Mouse (Mus musculus) stomach, embryonic 14.5 days (tissue): ENCODE results near the gene Tldc2. TPM values are rescaled to one million over a fixed set of nuclear protein-coding genes. Genes with fewer than 3 reads are reported as not detected.

Experiments
- ATAC-seq: fragments of 200-750 bp; cut with Nextera tagmentation; 2 replicates; pipeline ENCODE4 v1.8.0; 2017; ENCODE audit warnings: low read depth, moderate TSS enrichment; ENCODE audit not compliant: insufficient number of reproducible peaks, insufficient read depth, low FRiP score
- H3K27ac ChIP-seq: fragments of 300-500 bp; sonication (generic); 2 replicates; pipeline ENCODE4 v1.5.1; 2014; ENCODE audit warnings: mild to moderate bottlenecking, low read length, moderate library complexity, mixed read lengths
- H3K27me3 ChIP-seq: fragments of 300-500 bp; sonication (generic); 2 replicates; pipeline ENCODE4 v1.6.1; 2014; ENCODE audit warnings: low read length, control low read depth, mixed read lengths; ENCODE audit not compliant: control insufficient read depth, insufficient read depth
- H3K36me3 ChIP-seq: fragments of 300-500 bp; sonication (generic); 2 replicates; pipeline ENCODE4 v1.6.1; 2014; ENCODE audit warnings: mild to moderate bottlenecking, control low read depth, low read length, moderate library complexity, mixed read lengths; ENCODE audit not compliant: control insufficient read depth, insufficient read depth
- H3K4me1 ChIP-seq: fragments of 300-500 bp; sonication (generic); 2 replicates; pipeline ENCODE4 v1.6.1; 2014; ENCODE audit warnings: low read length, control low read depth, mixed read lengths; ENCODE audit not compliant: control insufficient read depth, insufficient read depth
- H3K4me2 ChIP-seq: fragments of 300-500 bp; sonication (generic); replicated peaks from 2 replicates; pipeline ENCODE4 v1.6.1; 2014; ENCODE audit warnings: low read depth, low read length, control low read depth
- H3K4me3 ChIP-seq: fragments of 300-500 bp; sonication (generic); 2 replicates; pipeline ENCODE4 v1.5.1; 2014; ENCODE audit warnings: low read depth, low read length, control low read depth
- H3K9ac ChIP-seq: fragments of 300-500 bp; sonication (generic); replicated peaks from 2 replicates; pipeline ENCODE4 v1.6.1; 2014; ENCODE audit warnings: low read depth, mild to moderate bottlenecking, control low read depth, low read length, moderate library complexity, mixed read lengths
- H3K9me3 ChIP-seq: fragments of 300-500 bp; sonication (generic); 2 replicates; pipeline ENCODE4 v1.6.1; 2016; ENCODE audit warnings: low read depth, low read length, control low read depth; ENCODE audit not compliant: control insufficient read depth
- WGBS: fragments of 180-500 bp; shearing (Covaris S2); extraction: QIAGEN DNeasy Blood & Tissue Kit; methylation state at CpG from one replicate; pipeline ENCODE4 v1.1.7; 2014; 5-methylcytosine and 5-hydroxymethylcytosine counted together
- polyA plus RNA-seq: library from polyadenylated mRNA; unstranded; fragments of >200 nt; fragmentation: Nextera tagmentation; extraction: Ambion mirVana; gene quantifications from 2 replicates; pipeline ENCODE4 v1.2.1, GENCODE M21; 2014

Tldc2 gene
- polyA plus RNA-seq, 1 experiment from 2014 or later, result not detected

DNA sequence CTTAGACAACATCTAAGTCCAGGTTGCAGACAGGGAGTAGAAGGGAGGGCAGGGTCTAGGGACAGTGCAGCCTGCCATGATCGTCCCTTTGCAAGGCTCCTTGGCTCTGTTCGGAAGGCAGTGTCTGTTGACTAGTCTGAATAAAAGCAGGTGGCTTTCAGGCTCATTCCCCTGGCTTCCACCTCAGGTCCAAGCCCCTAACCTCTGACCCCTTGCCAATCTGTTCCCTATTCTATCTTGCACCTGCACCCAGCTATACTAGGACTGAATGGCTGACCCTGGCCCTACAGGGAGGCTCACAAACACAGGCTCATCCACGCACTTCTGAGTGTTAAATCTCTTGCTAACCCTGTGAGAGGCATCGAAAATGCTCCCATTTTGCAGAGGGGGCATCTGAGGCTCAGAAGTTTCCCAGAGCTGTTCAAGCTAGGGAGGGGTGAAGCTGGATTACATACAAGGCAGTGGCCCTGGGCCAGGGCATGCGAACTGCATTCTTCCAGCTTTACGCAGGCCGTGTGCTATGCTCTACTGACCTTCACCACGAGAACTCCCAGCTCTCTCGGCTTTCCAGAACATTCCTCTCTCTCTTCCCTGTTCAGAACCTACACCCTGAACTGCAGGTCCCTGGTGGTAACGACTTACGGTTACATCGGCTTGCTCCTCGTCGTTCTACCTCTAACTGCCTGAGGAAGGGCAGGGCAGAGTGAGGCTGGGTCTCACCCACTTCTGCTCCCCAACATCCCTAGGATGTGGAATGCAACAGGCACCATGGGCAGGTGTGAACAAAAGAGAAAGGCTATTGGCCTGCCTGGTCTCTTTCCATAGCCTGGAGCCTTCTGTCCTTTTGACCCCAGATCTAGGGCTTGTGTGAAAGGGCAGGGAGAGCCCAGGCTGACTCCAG lies 21.6 kb upstream of the Tldc2 start:
- Histone ChIP-seq H3K9me3 (no peaks in the 10 kb centered on the region), H3K36me3 (no peaks in the 10 kb centered on the region), H3K27ac (0 out of 2 replicates have a peak overlapping the region, but pooled peaks have one; percentile 27), H3K4me2 (no peak overlapping the region), H3K4me1 (peaks cover 42% of the 10 kb centered on the region), H3K9ac (0 out of 2 replicates have a peak overlapping the region, but pooled peaks have one; percentile 6), H3K27me3 (no peaks in the 10 kb centered on the region), H3K4me3 (no peak overlapping the region)
- WGBS, result 75% methylated on average over 14 of the region's 14 CpGs
- no peak for ATAC-seq

DNA sequence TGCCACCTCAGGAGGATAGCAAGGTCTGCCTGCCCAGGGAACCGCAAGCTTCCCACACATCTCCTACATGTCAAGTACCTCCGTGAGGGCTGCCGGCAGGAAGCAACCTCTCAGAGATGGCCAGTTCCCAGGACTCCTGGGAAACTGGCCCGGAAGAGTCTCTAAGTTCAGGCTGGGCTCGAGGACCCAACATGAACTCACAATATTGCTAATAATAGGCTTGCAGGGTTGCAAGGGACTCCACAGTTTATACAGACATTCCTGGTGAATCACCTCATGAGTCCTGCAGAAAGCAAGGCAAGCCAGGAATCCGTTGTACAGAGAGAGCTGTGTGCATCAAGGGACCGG lies 21.0 kb upstream of the Tldc2 start:
- H3K9ac ChIP-seq, result 0 out of 2 replicates have a peak overlapping the region, but pooled peaks have one; percentile 6

DNA sequence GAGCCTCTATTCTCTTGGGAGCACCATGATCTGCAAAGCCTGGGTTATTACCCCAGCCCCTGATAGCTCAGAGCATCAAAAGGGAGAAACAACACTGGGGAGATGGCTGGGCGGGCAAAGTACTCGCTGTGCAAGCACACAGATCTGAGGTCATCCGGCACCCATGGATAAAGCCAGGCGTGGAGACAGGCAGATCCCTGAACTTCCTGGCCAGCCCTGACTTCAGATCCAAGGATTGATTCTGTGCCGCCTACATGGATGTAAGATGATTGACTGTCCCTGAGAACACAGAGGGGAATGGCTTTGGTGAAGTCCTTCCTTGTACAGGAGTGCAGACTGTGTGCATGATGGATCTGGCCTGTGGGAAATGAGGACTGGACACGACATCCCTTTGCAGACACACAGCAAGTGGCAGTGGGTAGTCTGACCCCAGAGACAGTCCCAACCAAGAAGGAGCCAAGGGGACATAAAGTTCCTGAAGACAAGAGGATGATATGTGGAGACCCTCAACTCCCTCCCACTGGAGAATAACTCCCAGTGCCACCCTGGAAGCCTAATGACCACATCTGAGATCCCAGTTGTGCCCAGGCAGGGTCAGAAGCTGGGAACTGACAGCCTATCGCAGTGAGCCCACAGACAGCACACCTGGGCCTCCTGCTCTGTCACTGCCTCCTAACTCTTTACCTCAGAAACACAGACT lies 20.0 kb upstream of the Tldc2 start:
- no peak overlapping the region for H3K4me2 ChIP-seq
- H3K9ac ChIP-seq, result no peak overlapping the region
- H3K27ac ChIP-seq, result no peak overlapping the region
- H3K4me1 ChIP-seq, result peaks cover 58% of the 10 kb centered on the region
- 82% methylated on average over 7 of the region's 7 CpGs for WGBS
- no peaks in the 10 kb centered on the region for H3K27me3 ChIP-seq
- no peak overlapping the region for H3K4me3 ChIP-seq
- no peaks in the 10 kb centered on the region for H3K9me3 ChIP-seq
- H3K36me3 ChIP-seq, result no peaks in the 10 kb centered on the region
- ATAC-seq, result no peak

More for the DNA sequence above, 21.0 kb upstream of the Tldc2 start:
- Histone ChIP-seq H3K36me3 (no peaks in the 10 kb centered on the region), H3K9me3 (no peaks in the 10 kb centered on the region), H3K27ac (0 out of 2 replicates have a peak overlapping the region, but pooled peaks have one; percentile 27), H3K4me3 (no peak overlapping the region), H3K4me1 (peaks cover 48% of the 10 kb centered on the region), H3K27me3 (no peaks in the 10 kb centered on the region), H3K4me2 (no peak overlapping the region)
- ATAC-seq, result no peak
- 54% methylated on average over 7 of the region's 7 CpGs for WGBS

DNA sequence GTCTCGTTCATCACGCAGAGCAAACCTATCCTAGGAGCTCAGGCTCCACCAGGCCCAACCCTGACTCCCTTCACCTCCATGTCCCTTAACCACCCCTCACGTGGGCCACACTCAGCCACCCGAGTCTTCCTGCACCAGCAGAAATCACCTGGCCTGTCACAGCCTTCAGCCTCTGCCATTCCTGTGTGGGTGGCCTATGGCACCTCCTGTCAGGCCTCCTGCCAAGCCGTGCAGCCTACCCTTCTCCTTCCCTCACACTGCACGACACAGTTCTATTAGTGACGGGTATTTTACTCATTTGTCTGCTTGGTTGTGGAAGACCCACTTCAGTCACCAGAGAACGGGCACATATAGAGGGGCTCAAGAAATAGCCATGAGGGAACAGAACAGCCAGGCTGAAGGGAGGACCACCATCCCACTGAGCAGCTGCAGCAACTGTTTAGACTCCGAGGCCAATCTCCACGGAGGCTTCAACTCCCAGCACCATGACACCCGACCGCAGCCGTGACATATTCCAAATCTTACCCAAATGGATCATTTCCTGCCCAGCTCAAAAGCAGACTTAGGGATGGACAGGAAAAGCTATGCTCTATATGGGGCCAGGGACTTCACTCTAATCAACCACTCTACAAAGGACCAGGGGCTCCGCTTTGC lies 18.0 kb upstream of the Tldc2 start:
- Histone ChIP-seq H3K4me2 (0 out of 2 replicates have a peak overlapping the region, but pooled peaks have one; percentile 16), H3K27ac (peak overlapping the region; percentile 62), H3K9ac (no peak overlapping the region; the same call in 1 of the 2 replicates), H3K4me3 (no peak overlapping the region), H3K4me1 (peaks cover 71% of the 10 kb centered on the region), H3K36me3 (peaks cover 7% of the 10 kb centered on the region; the same call in 1 of the 2 replicates), H3K9me3 (no peaks in the 10 kb centered on the region), H3K27me3 (no peaks in the 10 kb centered on the region)
- no peak for ATAC-seq
- 51% methylated on average over 14 of the region's 14 CpGs for WGBS

DNA sequence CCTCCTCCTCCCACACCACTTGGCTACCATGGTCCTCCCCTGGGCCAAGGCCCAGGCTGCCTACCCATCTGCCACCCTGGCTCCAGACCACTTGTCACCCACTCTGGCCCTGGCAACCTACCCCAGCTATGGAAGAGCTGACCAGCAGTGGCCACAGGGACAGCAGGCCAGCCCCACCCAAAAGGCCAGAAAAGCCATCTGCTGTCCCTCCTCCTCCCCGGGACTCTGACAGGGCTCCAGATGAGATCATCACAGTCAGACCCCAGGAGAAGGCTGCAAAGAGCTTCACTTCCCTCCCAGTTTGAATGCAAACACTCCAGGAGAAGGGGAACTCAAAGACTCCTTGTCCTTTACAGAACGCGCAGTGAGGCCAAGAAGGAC lies 17.5 kb upstream of the Tldc2 start:
- Histone ChIP-seq H3K9me3 (no peaks in the 10 kb centered on the region), H3K4me3 (no peak overlapping the region), H3K4me1 (peaks cover 76% of the 10 kb centered on the region), H3K9ac (no peak overlapping the region), H3K36me3 (peaks cover 7% of the 10 kb centered on the region; the same call in 1 of the 2 replicates), H3K4me2 (0 out of 2 replicates have a peak overlapping the region, but pooled peaks have one; percentile 16), H3K27me3 (no peaks in the 10 kb centered on the region), H3K27ac (peak overlapping the region; percentile 62)
- whole genome bisulfite sequencing, result 40% methylated on average over 3 of the region's 3 CpGs
- no peak for ATAC-seq

DNA sequence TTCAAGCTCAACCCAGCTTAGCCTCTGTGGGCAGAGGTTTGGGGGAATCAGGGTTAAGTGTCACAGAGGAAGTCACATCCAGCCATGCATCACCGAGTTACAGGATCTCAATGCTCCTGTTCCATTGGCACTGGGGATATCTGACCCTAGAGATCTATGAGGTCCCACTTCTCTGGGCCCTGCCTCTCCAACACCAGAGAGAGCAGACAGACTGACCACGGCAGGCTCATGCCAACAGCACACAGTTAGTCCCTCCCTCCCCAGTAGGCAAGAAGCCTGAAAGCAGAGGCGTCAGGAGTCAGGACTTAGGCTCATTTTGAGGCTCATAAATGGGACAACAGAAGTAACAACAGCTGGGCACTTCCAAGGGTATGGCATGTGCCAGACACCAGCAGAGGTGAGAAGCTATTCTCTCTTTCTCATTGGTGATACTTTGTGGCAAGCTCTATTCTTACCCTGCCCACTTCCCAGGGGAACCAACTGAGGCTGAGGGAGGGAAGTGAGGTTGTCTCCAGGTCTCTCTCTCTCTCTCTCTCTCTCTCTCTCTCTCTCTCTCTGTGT lies 17.0 kb upstream of the Tldc2 start:
- WGBS, result 42% methylated on average over 3 of the region's 3 CpGs

DNA sequence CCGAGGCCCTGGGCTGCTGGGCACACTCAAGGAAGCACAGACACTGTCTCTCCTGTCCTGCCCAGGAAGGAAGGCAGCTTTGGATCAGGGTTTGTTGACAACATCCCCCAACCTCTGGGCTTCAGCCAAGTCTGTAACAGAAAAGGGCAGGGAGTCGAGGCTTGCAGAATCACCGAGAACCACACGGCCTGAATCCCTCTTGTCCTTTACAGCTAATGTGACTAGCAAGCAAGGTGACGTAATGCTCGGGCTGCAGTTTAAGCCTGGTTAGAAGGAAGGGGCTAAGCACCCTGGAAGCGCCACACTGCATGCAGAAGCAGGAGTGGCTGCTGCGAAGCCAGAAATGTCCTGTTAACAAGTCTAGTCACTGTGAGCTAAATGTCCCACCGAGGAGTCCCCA lies 16.5 kb upstream of the Tldc2 start:
- peaks cover 7% of the 10 kb centered on the region; the same call in 1 of the 2 replicates for H3K36me3 ChIP-seq
- H3K4me2 ChIP-seq, result peak overlapping the region; percentile 13; the same call in 1 of the 2 replicates
- no peak; the same call in 1 of the 2 replicates for ATAC-seq
- peak overlapping the region; percentile 62 for H3K27ac ChIP-seq
- WGBS, result 32% methylated on average over 9 of the region's 9 CpGs
- H3K4me1 ChIP-seq, result peaks cover 83% of the 10 kb centered on the region
- no peaks in the 10 kb centered on the region for H3K9me3 ChIP-seq
- H3K27me3 ChIP-seq, result no peaks in the 10 kb centered on the region
- H3K4me3 ChIP-seq, result no peak overlapping the region
- no peak overlapping the region for H3K9ac ChIP-seq

More for the DNA sequence above, 17.0 kb upstream of the Tldc2 start:
- peaks cover 81% of the 10 kb centered on the region for H3K4me1 ChIP-seq
- peak overlapping the region; percentile 62; the same call in 1 of the 2 replicates for H3K27ac ChIP-seq
- ATAC-seq, result no peak
- H3K4me2 ChIP-seq, result no peak overlapping the region; the same call in 1 of the 2 replicates
- H3K36me3 ChIP-seq, result peaks cover 7% of the 10 kb centered on the region; the same call in 1 of the 2 replicates
- H3K9ac ChIP-seq, result no peak overlapping the region
- no peaks in the 10 kb centered on the region for H3K9me3 ChIP-seq
- H3K27me3 ChIP-seq, result no peaks in the 10 kb centered on the region
- H3K4me3 ChIP-seq, result no peak overlapping the region
